Mouse (Mus musculus) brain, embryonic 14.5 days (tissue): Measurements from ENCODE around the gene Pdpk1.

Experiments used
- CTCF ChIP-seq: fragments of 200-500 bp; IDR thresholded peaks from 2 replicates; pipeline ENCODE4 v1.5.1; 2012; ENCODE audit warnings: inconsistent platforms, mild to moderate bottlenecking, moderate library complexity, borderline replicate concordance; ENCODE audit not compliant: insufficient read depth, insufficient read length; ENCODE audit errors: extremely low read depth
- POLR2A ChIP-seq: fragments of 200-500 bp; IDR thresholded peaks from 2 replicates; pipeline ENCODE4 v1.6.1; 2012; ENCODE audit warnings: mild to moderate bottlenecking, inconsistent platforms, borderline replicate concordance; ENCODE audit not compliant: poor library complexity, insufficient read depth, insufficient read length, severe bottlenecking; ENCODE audit errors: extremely low read depth

- TF ChIP-seq CTCF = no peak
- no peak for TF ChIP-seq POLR2A
Observed at GRCm38 (mm10) chr17:24151382-24151781, 658 bp upstream of the Pdpk1 start.
